Mouse (Mus musculus) hindbrain, postnatal 0 days (tissue): ENCODE results near the gene Saal1. TPM values are rescaled to one million over a fixed set of nuclear protein-coding genes. Genes with fewer than 3 reads are reported as not detected.

Source experiments
- ATAC-seq: fragments of 200-750 bp; cut with Nextera tagmentation; 2 replicates; pipeline ENCODE4 v1.8.0; 2017; ENCODE audit warnings: mild to moderate bottlenecking, moderate TSS enrichment, moderate library complexity
- DNase-seq: peaks from one replicate; pipeline ENCODE4 v3.0.0-alpha.2; 2015; ENCODE audit warnings: low spot score
- H3K27ac ChIP-seq: fragments of 300-500 bp; sonication (generic); 2 replicates; pipeline ENCODE4 v1.5.1; 2014; ENCODE audit warnings: mild to moderate bottlenecking
- H3K27me3 ChIP-seq: fragments of 300-500 bp; sonication (generic); 2 replicates; pipeline ENCODE4 v1.6.1; 2014; ENCODE audit warnings: low read length, mixed read lengths; ENCODE audit not compliant: insufficient read depth
- H3K36me3 ChIP-seq: fragments of 300-500 bp; sonication (generic); 2 replicates; pipeline ENCODE4 v1.6.1; 2014; ENCODE audit warnings: low read length, mixed read lengths; ENCODE audit not compliant: insufficient read depth
- H3K4me1 ChIP-seq: fragments of 300-500 bp; sonication (generic); 2 replicates; pipeline ENCODE4 v1.6.1; 2014; ENCODE audit warnings: antibody characterized with exemption, low read length, mixed read lengths; ENCODE audit not compliant: insufficient read depth
- H3K4me2 ChIP-seq: fragments of 300-500 bp; sonication (generic); 2 replicates; pipeline ENCODE4 v1.6.1; 2014; ENCODE audit warnings: low read depth, mild to moderate bottlenecking, low read length, moderate library complexity, mixed read lengths
- H3K4me3 ChIP-seq: fragments of 300-500 bp; sonication (generic); 2 replicates; pipeline ENCODE4 v1.5.1; 2014; ENCODE audit warnings: low read length
- H3K9ac ChIP-seq: fragments of 300-500 bp; sonication (generic); replicated peaks from 2 replicates; pipeline ENCODE4 v1.6.1; 2014; ENCODE audit warnings: mild to moderate bottlenecking, low read length, moderate library complexity, mixed read lengths
- H3K9me3 ChIP-seq: fragments of 300-500 bp; sonication (generic); 2 replicates; pipeline ENCODE4 v1.6.1; 2016; ENCODE audit warnings: low read length, mixed read lengths
- CTCF ChIP-seq: IDR thresholded peaks from 2 replicates; pipeline ENCODE4 v1.5.1; 2016; ENCODE audit warnings: antibody characterized with exemption, control low read depth, low read depth
- WGBS: fragments of 180-500 bp; shearing (Covaris S2); extraction: QIAGEN DNeasy Blood & Tissue Kit; methylation state at CpG from one replicate; pipeline ENCODE4 v1.1.7; 2014; 5-methylcytosine and 5-hydroxymethylcytosine counted together
- polyA plus RNA-seq: library from polyadenylated mRNA; unstranded; fragments of >200 nt; fragmentation: Nextera tagmentation; extraction: Ambion mirVana; gene quantifications from 2 replicates; pipeline ENCODE4 v1.2.1, GENCODE M21; 2015
- total RNA-seq: library from RNA; depleted of rRNA; stranded (reverse); fragments of >200 nt; gene quantifications from 2 replicates; pipeline ENCODE4 v1.2.3, GENCODE M21; 2014

Saal1 gene
- total and polyA plus RNA-seq, 2 experiments from 2014 or later: 13.0 to 14.4 TPM

DNA sequence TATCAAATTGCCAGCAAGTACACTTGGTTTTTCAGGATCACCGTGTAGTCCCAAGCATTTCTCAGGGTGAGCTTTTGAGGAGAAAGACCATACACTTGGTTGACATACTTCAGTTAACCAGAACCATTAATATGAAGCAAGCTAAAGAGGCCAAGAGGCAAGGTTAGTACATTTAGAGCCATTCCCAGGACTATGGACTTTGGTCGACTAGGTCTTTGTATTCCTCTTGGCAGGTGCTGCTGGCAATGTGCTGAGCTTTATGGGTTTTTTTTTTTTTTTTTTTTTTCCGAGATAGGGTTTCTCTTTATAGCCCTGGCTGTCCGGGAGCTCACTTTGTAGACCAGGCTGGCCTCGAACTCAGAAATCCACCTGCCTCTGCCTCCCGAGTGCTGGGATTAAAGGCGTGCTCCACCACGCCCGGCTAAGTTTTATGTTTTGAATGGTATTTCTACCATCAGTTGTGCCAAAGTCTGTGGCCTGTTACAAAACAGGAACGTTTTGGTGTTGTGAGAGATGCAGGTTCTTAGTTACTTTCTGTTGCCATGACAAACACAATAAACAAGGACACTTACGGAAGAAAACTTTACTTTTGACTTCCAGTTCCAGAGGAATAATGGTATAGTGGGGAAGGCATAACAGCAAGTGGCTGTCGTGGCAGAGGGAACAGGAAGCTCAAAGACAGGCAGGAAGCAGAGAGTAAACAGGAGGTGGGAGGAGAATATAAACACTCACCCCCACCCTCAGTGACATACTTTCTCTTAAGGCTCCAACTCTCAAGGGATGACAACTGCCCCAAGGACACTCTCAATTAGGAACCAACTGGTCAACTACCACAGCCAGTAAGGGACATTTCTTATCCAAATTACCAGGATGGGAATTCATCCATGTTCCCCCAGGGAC is 28.3 kb upstream of the Saal1 start:
- H3K4me3 ChIP-seq: no peak overlapping the region
- H3K27me3 ChIP-seq: no peaks in the 10 kb centered on the region
- 84% methylated on average over 12 of the region's 12 CpGs for WGBS
- no peaks in the 10 kb centered on the region for H3K4me1 ChIP-seq
- TF ChIP-seq CTCF: no peak
- H3K9me3 ChIP-seq: no peaks in the 10 kb centered on the region
- no peaks in the 10 kb centered on the region for H3K36me3 ChIP-seq
- no peak overlapping the region for H3K9ac ChIP-seq
- no peak overlapping the region for H3K4me2 ChIP-seq
- DNase-seq (no peak), ATAC-seq (no peak)
- no peak overlapping the region for H3K27ac ChIP-seq

GRCm38 (mm10) chr7:46734983-46735382 is 24.5 kb upstream of the Saal1 start:
- Histone ChIP-seq H3K27me3 (no peaks in the 10 kb centered on the region), H3K4me1 (no peaks in the 10 kb centered on the region), H3K4me3 (no peak overlapping the region), H3K4me2 (no peak overlapping the region), H3K27ac (no peak overlapping the region), H3K9me3 (no peaks in the 10 kb centered on the region), H3K9ac (no peak overlapping the region), H3K36me3 (no peaks in the 10 kb centered on the region)
- DNase-seq (no peak), ATAC-seq (no peak)
- TF ChIP-seq CTCF: no peak
- WGBS: 89% methylated on average over 2 of the region's 2 CpGs

DNA sequence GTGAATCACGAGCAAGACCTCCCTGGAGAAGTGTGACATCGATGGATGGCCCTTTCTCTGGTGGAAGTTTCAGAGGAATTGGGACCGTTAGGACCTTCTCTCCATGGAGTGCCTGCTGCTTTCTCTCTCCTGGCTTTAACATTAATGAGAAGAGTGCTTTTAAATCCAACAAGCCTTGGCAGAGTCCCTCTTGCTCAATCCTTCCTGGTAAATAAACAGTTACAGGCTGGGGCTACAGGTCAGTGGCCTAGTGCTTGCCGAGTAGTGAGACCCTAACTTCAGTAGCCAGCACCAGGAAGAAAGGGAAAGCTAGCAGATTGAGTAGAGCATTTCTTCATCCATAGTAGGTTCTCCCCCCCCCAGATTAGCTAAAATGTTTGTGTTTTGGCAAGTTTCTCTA is 22.0 kb upstream of the Saal1 start, which contains the start of gene Saa4:
Saa4 (minus strand) TSS at position 146 of the 400 bp plus-strand sequence.
- Histone ChIP-seq H3K36me3 (no peaks in the 10 kb centered on the region), H3K4me2 (no peak within 1 kb of the TSS), H3K27ac (no peak within 1 kb of the TSS), H3K9me3 (no peaks in the 10 kb centered on the region), H3K4me3 (no peak within 1 kb of the TSS), H3K27me3 (no peaks in the 10 kb centered on the region), H3K4me1 (no peaks in the 10 kb centered on the region), H3K9ac (no peak within 1 kb of the TSS)
- WGBS: 81% methylated on average over 4 of the region's 4 CpGs
- DNase-seq: no peak
- no peak for TF ChIP-seq CTCF
- no peak for ATAC-seq

- no peak overlapping the region for H3K27ac ChIP-seq
- H3K9ac ChIP-seq: no peak overlapping the region
- 83% methylated on average over 1 of the region's 1 CpGs for WGBS
- H3K4me3 ChIP-seq: no peak overlapping the region
- no peaks in the 10 kb centered on the region for H3K9me3 ChIP-seq
- no peaks in the 10 kb centered on the region for H3K36me3 ChIP-seq
- TF ChIP-seq CTCF: no peak
- DNase-seq (no peak), ATAC-seq (no peak)
- H3K4me1 ChIP-seq: no peaks in the 10 kb centered on the region
- H3K27me3 ChIP-seq: no peaks in the 10 kb centered on the region
- H3K4me2 ChIP-seq: no peak overlapping the region
Measured at GRCm38 (mm10) chr7:46727584-46727983, 17.1 kb upstream of the Saal1 start.

GRCm38 (mm10) chr7:46724396-46724795 is 13.9 kb upstream of the Saal1 start:
- H3K4me3 ChIP-seq: no peak overlapping the region
- no peak overlapping the region for H3K4me2 ChIP-seq
- no peaks in the 10 kb centered on the region for H3K36me3 ChIP-seq
- ATAC-seq: no peak
- WGBS: 71% methylated on average over 5 of the region's 5 CpGs
- no peak overlapping the region for H3K27ac ChIP-seq
- H3K4me1 ChIP-seq: 0 out of 2 replicates have a peak, but pooled peaks cover 3% of the 10 kb centered on the region
- no peak for TF ChIP-seq CTCF
- no peaks in the 10 kb centered on the region for H3K27me3 ChIP-seq
- H3K9ac ChIP-seq: no peak overlapping the region
- H3K9me3 ChIP-seq: no peaks in the 10 kb centered on the region
- DNase-seq: no peak

DNA sequence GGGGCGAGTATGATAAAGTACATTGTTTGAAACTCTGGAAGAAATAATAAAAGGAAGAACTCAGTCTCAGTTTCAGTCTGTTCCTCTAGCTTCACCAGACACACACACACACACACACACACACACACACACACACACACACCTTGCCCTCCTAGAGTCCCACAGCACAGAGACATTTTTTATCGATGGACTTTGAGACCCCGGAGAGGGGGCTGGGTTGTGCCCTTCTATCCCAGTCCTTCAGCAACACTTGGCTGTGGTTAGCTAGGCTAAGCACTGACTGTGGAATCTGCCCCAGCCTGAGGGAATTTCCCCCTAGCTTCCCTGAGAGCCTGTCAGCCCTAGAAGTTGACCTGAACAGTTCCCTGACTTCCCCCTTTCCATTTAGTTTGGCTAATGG is 13.4 kb upstream of the Saal1 start:
- Histone ChIP-seq H3K27ac (no peak overlapping the region), H3K36me3 (no peaks in the 10 kb centered on the region), H3K9ac (no peak overlapping the region), H3K4me2 (no peak overlapping the region), H3K9me3 (no peaks in the 10 kb centered on the region), H3K27me3 (no peaks in the 10 kb centered on the region), H3K4me3 (no peak overlapping the region), H3K4me1 (0 out of 2 replicates have a peak, but pooled peaks cover 3% of the 10 kb centered on the region)
- ATAC-seq (no peak), DNase-seq (no peak)
- whole genome bisulfite sequencing: 90% methylated on average over 3 of the region's 3 CpGs
- no peak for TF ChIP-seq CTCF

- no peak for DNase-seq
- Histone ChIP-seq H3K9me3 (no peaks in the 10 kb centered on the region), H3K27me3 (no peaks in the 10 kb centered on the region), H3K4me3 (no peak overlapping the region), H3K4me1 (0 out of 2 replicates have a peak, but pooled peaks cover 3% of the 10 kb centered on the region), H3K4me2 (no peak overlapping the region), H3K27ac (no peak overlapping the region), H3K36me3 (no peaks in the 10 kb centered on the region), H3K9ac (no peak overlapping the region)
- no peak for ATAC-seq
- WGBS: 94% methylated on average over 6 of the region's 6 CpGs
- TF ChIP-seq CTCF: no peak
Measured at GRCm38 (mm10) chr7:46723354-46723753, 12.9 kb upstream of the Saal1 start.
